Mouse (Mus musculus) Muller cell, postnatal 12 days (primary cell): ENCODE data around the gene Gnpnat1.

Source experiments
- DNase-seq: peaks from one replicate; pipeline ENCODE4 v3.0.0-alpha.2; 2015; ENCODE audit errors: inconsistent ontology term

Gene Gnpnat1

DNA sequence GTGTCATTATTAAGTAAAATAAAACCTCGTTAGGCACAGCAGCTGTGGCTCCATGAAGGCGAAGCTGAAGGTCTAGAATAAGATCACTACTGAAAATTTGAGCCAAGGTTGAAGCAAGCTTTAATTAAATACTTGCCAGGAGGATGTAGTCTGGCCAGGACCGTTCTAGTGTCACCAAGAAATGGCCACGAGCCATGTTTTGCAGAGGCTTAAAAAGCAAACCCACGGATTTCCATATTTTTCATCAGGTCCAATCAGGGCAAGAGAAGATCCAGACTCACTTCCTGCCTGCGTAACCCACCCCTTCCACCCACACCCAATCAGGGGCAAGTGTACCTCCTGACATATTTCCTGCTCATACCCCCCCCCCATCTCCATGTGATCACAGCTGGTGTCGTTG lies 1.1 kb downstream of the Gnpnat1 start:
- no peak for DNase-seq

DNA sequence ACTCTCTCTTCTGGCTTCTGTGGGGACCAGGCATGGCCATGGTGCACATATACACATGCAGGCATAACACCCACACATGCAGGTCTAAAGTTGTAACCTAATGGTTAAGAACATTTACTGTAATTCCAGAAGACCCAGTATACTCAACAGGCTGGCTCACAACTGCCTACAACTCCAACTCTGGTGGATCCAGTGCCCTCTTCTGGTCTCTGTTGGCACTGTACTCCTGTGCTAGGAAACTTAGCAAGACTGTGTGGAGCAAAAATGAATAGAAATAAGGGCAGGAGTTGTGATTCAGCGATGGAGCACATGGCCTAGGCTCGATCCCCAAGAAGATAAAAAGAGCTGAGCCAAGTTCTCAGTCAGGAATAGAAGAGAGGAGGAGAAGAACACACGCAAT lies 4.9 kb downstream of the Gnpnat1 start:
- no peak for DNase-seq

DNA sequence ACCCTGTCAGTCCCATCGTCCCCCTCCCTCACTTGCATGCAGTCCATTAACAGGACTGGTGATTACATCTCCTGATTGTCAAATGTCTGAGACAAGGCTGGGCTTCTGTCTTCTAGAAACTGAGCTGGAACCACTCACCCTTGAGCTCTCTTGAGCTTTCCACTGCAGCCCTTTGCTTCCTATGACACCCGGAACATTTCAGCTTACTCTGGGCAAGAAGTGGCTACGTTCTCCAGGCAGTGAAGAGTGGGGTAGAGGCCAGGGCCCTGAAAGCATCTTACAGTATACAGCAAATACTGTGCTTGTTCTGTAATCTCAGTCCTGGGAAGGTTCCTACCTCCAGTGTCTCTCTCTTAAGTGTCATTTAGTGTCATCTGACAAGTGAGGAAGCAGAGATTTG lies 15.5 kb downstream of the Gnpnat1 start:
- DNase-seq = no peak

DNA sequence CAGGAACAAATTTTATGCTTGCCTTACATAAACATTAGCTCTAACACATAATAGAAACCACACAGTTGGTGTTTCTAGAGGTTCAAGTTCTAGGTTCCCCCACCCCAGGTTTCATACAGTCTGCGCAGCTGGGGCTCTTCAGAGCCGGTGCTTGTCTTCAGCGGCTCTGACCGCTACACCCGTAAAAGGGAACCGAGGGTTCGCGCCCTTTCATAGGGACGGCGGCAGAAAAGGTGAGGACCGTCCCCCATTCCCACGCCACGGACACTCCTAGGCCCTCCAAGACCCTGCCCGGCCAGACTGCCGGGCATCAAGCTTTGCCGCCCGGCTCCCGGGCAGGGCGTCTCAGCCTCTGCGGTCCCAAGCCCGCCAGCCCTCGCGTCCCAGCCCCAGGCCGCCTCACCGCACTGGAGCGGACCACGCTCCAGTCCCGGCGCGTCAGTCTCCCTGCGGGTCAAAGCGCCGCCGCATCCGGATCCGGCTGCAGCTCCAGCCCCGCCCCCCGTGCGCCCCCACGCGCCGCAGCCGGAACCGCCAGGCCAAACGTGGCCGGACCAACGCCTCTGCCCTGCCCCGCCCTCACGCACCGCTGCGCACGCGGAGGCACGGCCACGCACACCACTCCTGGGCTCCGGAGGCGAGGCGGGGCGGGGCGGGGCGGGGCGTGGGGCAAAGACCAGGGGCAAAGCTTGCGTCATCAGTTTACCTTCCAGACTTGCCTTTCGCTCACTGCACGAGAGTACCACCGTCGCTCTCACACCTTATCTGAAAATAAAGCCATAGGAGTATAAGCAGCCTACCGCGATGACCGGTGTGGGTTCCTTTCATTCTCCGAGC lies 16.1 kb downstream of the Gnpnat1 start:
- peak; percentile 97 for DNase-seq

DNA sequence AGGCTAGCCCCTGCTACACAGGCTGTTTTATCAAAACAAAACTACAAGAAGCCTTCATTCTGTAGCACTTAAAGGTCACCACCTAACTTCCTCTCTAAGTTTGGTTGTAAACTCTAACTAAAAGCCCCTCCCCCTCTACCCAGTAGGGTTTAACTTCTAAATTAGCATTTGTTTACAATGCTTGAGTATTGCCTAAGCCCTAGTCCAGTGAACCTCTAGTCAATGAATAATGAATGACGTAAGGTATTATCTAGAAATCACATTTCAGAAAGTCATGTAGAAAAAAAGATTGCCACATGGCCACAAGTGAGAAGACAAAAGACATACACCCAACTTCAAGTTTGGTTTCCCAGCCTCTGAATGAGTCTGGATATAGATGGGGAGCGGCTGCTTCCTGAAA lies 17.2 kb downstream of the Gnpnat1 start:
- DNase-seq = no peak

DNA sequence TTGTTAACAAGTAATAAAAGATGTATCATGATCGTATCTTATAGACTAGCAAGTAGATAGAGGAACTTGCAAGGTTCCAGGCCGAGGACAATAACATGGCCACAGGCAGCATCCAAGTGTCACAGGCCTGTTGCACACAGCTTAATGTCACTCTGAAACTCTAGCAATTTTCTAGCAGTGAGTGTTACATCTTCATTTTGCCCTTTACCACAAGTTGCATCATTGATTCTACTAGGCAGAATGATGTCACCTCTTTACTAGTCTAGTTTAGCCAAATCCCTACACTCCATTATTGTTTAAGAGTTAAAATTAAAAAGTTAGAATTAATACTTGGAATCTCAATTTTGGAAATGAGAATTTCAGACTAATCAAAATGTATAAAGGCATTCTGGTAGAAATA lies 19.1 kb downstream of the Gnpnat1 start:
- no peak for DNase-seq

DNA sequence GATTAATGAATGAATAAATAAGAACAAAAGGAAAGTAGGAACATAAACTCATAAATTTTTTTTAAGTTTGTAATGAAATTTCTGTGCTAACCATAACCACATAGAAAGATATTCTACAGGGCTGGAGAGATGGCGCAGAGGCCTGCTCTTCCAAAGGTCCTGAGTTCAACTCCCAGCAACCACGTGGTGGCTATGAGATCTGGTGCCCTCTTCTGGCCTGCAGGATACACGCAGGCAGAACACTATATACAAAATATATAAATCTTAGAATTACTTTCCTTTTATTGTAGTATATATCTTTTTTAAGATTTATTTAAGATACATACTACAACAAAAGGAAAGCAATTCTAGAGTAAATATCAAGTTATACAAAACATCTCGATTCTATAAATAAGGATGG lies 21.8 kb downstream of the Gnpnat1 start:
- no peak for DNase-seq

DNA sequence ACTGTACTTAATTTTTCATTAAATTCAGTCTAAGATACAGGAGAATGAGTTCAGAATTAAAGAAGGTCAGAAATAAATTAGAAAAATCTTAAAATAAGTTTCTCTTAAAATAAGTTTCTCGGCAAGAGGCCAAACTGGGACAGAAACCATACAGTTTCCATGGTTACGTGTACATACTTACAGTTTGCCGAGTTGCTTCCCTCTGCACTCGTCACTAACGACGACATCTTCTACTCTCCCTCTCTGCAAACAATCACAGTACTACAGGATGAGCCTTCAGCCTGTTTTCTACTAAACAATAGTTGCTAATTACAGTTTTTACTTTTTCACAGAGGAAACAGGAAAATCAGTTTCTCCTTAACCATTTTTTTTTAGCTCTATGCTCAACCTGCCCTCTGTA lies 24.0 kb downstream of the Gnpnat1 start:
- DNase-seq = no peak

DNA sequence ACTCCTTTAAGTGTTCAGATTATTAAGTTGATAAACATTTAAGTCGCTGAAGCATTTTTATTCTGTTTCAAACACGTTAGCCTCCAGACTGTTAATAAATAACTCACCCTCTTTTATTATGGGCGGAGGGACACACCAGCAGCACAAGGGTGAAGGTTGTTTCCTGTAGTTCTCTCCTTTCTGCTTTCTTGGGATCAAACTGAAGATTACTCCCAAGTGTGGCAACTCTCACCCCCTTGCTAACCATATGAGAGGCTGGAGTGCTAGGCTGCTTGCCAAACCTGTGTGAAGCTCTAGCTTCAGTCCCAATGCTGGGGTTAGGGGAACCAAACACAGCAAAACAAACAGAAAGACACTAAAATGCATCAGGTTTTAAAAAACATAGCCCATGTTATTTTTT lies 25.9 kb downstream of the Gnpnat1 start:
- DNase-seq = no peak

DNA sequence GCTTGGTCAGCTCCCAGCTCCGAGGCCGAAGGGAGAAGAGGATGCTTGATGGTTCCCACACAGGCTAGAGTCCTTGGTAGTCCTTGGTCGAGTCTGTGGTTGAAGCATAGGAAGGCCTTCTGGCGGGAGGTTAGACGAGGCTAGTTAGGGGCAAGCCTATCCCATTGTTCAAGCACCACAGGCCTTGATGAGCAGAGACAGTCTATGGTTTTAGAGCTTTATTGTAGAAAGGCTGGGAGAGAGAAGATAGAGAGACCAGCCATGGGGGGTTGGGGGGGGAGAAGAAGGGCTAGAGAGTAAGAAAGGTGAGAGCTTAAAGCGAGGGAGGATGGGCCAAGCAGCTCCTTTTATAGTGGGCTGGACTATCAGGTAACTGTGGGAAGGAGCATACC lies 39.5 kb downstream of the Gnpnat1 start:
- no peak for DNase-seq

DNA sequence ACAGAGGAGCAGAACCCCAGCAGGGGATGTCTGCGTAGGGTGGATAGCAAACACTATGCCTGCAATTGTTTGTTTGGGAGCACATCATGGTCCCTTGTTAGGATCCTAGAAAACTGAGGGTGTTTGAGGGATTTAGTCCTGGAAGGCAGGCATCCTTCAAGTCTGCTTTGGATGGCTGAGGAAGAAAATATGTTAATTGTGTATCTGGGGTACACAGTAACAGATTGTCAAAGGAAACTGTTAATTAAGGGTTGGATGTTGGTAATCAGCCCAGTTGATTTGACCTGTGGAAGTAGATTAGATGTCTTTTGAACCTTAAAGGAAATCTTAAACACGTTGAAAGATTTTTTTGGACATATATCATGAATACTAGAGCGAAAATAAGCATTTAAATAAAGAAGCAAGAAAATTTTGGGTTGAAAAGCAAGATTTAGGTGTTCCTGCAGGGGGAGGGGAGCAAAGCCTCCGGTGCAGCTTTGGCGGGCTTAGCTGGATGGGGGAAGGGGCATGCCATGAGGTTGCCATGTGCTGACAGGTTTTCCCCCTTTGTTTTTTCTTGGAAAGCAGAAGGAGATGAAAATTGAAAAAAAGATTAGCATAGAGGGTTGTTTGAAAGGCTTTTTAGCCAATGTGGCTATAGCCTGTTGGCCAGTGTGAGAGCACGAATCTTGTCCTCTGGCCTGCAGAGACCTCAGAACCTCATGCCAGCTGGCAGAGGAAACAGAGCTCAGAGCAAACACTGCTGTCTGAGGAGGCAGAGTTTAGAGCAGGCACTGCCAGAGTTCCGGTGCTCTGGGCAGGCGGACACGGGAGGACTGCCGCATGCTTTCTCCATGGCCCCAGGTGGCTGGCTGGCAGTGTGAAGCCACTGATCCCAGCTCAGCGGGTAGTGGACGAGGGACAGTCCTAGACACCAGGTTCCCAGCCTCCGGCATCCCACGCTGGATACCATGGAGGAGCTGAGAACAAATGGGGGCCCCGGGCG lies 40.2 kb downstream of the Gnpnat1 start:
- peak; percentile 51 for DNase-seq

DNA sequence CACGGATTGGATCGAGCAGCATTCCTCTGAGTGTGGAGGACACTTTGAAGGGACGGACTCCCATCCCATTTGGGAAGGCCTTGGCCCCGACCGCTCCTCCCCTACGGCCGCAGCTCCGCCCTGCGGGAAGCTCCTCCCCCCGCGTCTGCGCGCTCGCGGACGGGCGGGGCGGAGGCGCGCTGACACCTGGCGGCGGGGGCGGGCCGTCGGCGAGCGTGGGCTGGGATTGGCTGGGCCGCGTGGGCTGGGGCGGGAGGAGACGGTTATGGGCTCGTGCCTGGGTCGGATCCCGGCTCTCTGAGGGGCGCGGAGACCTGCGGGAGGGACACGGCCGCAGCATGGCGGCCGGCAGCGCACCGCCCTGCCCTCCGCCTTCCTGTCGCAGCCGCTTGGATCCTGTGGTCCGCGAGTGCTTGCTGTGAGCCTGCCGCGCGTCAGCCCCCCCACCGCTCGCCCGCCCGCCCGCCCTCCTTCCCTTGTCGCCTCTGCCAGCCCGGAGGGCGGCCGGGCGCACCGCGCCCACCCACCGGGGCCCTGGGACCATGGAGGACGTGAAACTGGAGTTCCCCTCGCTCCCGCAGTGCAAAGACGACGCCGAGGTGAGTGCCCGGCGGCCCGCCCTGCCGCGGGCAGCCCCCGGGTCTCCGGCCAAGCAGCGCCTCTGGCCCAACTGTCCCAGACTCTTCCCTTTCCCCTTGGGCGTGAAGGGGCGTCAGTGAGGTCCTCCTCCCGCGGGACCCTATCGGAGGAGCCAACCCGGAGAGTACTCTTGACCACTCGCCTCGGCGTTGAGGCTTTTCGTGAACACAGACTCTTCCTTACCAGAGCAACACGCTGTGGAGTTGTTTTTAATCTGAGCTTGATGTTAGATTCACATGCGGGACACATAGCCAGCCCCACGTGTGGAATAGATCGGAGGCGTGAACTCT lies 53.5 kb downstream of the Gnpnat1 start, which contains the start of gene Styx:
TSS of gene Styx (plus strand) at position 163 of the 929 bp plus-strand sequence.
- DNase-seq = peak; percentile 98

DNA sequence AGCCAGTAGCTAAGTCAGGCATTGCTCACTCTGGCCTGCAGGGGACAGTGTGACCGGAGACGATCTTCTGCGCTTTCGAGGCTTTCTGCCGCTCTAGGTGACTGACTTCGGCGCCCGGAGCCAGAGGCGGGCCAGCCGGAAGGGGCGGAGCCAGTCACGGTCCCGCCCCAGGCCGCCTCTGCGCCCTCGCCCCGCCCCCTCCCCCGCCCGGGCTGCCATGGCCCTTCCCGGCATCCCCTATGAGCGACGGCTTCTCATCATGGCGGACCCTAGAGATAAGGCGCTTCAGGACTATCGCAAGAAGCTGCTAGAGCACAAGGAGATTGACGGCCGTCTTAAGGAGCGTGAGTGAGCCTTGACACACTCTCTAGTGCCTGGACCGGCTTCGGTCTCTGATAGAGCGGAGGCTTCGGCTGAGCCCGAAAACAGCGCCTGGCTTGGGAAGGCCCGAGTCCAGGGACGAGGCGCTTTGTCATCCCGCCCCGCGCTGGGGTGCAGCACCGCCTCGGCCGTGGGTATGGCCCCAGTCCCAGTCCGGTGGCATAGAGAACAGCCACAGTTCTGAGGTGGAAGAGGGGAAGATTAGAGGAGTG lies 75.0 kb downstream of the Gnpnat1 start, which contains the start of gene Psmc6:
TSS of gene Psmc6 (plus strand) at position 200 of the 593 bp plus-strand sequence.
- DNase-seq = peak; percentile 97

DNA sequence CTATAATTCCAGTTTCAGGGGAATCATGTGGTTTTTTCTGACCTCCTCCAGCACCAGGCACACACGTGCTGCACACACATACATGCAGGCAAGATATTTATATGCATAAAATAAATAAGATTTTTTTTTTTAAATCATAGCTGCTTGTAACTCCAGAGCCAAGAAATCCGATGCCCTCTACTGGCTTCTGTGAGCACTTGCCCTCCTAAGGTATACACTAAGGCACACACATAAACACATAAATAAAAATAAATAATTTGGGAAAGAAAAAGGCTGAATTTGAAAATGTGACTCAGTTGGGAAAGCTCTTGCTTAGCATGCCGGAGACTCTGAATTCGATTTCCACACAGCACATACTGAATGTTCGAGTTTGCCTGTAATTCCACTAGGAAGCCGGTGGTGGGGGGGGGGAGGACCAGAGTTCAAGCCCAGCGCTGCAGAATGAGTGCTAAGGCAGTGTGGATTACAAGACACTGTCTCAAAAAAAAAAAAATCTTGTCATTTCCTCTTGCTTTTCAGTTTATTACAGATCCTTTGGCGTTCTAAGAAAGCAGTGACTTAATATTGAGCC lies 75.6 kb downstream of the Gnpnat1 start:
- DNase-seq = no peak

DNA sequence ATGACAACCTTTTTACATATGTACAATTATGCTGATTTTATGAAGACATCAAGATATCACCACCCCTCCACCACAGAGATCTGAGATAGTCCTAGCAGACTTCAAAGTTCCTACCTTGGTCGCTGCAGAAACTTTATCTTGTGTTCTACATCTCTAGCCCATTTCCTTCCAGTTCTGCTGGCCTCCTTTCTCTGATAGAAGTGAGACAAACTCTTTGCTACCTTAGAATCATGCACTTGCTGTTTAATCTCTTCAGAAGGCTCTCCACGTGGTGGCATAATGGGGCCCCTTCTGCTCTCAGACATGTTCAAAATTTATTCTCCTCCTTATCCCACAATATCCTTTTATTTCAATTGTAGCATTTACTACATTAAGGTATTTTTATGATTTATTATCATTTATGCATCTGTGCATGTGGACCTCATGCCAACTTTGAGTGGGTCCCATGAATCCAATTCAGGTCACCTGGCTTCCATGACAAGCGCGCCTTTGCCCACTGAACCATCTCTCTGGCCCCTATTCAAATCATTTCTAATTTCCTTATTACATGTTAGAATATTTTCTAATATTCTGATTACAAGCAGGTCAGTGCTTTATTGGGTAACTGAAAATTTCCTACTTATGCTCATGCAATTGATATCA lies 76.5 kb downstream of the Gnpnat1 start:
- no peak for DNase-seq
